Mouse (Mus musculus) stomach, embryonic 14.5 days (tissue): Measurements from ENCODE around the gene Fam160a1. TPM values are rescaled to one million over a fixed set of nuclear protein-coding genes. Genes with fewer than 3 reads are reported as not detected.

ENCODE experiments used
- ATAC-seq: fragments of 200-750 bp; cut with Nextera tagmentation; 2 replicates; pipeline ENCODE4 v1.8.0; 2017; ENCODE audit warnings: low read depth, moderate TSS enrichment; ENCODE audit not compliant: insufficient number of reproducible peaks, insufficient read depth, low FRiP score
- H3K27ac ChIP-seq: fragments of 300-500 bp; sonication (generic); 2 replicates; pipeline ENCODE4 v1.5.1; 2014; ENCODE audit warnings: mild to moderate bottlenecking, low read length, moderate library complexity, mixed read lengths
- H3K27me3 ChIP-seq: fragments of 300-500 bp; sonication (generic); 2 replicates; pipeline ENCODE4 v1.6.1; 2014; ENCODE audit warnings: low read length, control low read depth, mixed read lengths; ENCODE audit not compliant: control insufficient read depth, insufficient read depth
- H3K36me3 ChIP-seq: fragments of 300-500 bp; sonication (generic); 2 replicates; pipeline ENCODE4 v1.6.1; 2014; ENCODE audit warnings: mild to moderate bottlenecking, control low read depth, low read length, moderate library complexity, mixed read lengths; ENCODE audit not compliant: control insufficient read depth, insufficient read depth
- H3K4me1 ChIP-seq: fragments of 300-500 bp; sonication (generic); 2 replicates; pipeline ENCODE4 v1.6.1; 2014; ENCODE audit warnings: low read length, control low read depth, mixed read lengths; ENCODE audit not compliant: control insufficient read depth, insufficient read depth
- H3K4me2 ChIP-seq: fragments of 300-500 bp; sonication (generic); replicated peaks from 2 replicates; pipeline ENCODE4 v1.6.1; 2014; ENCODE audit warnings: low read depth, low read length, control low read depth
- H3K4me3 ChIP-seq: fragments of 300-500 bp; sonication (generic); 2 replicates; pipeline ENCODE4 v1.5.1; 2014; ENCODE audit warnings: low read depth, low read length, control low read depth
- H3K9ac ChIP-seq: fragments of 300-500 bp; sonication (generic); replicated peaks from 2 replicates; pipeline ENCODE4 v1.6.1; 2014; ENCODE audit warnings: low read depth, mild to moderate bottlenecking, control low read depth, low read length, moderate library complexity, mixed read lengths
- H3K9me3 ChIP-seq: fragments of 300-500 bp; sonication (generic); 2 replicates; pipeline ENCODE4 v1.6.1; 2016; ENCODE audit warnings: low read depth, low read length, control low read depth; ENCODE audit not compliant: control insufficient read depth
- WGBS: fragments of 180-500 bp; shearing (Covaris S2); extraction: QIAGEN DNeasy Blood & Tissue Kit; methylation state at CpG from one replicate; pipeline ENCODE4 v1.1.7; 2014; 5-methylcytosine and 5-hydroxymethylcytosine counted together
- polyA plus RNA-seq: library from polyadenylated mRNA; unstranded; fragments of >200 nt; fragmentation: Nextera tagmentation; extraction: Ambion mirVana; gene quantifications from 2 replicates; pipeline ENCODE4 v1.2.1, GENCODE M21; 2014

Gene Fam160a1
- polyA plus RNA-seq, 1 experiment from 2014 or later: 3.8 TPM

GRCm38 (mm10) chr3:85636716-85637447 lies 180.2 kb downstream of the Fam160a1 start:
- Histone ChIP-seq H3K27ac (no peak overlapping the region), H3K9me3 (no peaks in the 10 kb centered on the region), H3K9ac (no peak overlapping the region), H3K4me2 (no peak overlapping the region), H3K4me3 (no peak overlapping the region), H3K27me3 (no peaks in the 10 kb centered on the region), H3K36me3 (no peaks in the 10 kb centered on the region), H3K4me1 (no peaks in the 10 kb centered on the region)
- 82% methylated on average over 5 of the region's 5 CpGs for WGBS
- ATAC-seq: no peak

- Histone ChIP-seq H3K27ac (no peak overlapping the region), H3K4me3 (no peak overlapping the region), H3K9me3 (no peaks in the 10 kb centered on the region), H3K36me3 (no peaks in the 10 kb centered on the region), H3K9ac (no peak overlapping the region), H3K4me2 (no peak overlapping the region), H3K4me1 (no peaks in the 10 kb centered on the region), H3K27me3 (no peaks in the 10 kb centered on the region)
- 77% methylated on average over 2 of the region's 2 CpGs for WGBS
- ATAC-seq: no peak
Observed at GRCm38 (mm10) chr3:85635591-85635990, 181.5 kb downstream of the Fam160a1 start.

DNA sequence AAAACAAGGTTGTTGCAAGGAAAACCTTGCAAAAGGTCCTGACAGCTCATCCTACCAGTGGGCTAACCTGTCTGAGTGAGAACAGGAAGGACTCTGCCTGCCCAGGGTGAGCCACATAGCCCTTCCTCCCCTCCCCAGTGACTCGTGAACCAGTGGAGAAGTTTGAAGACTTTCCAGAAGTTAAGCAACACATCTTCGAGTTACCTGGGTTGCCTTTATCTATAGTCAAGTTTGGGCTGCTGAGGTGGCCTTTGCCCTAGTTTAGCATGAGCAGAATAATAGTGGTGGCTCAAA lies 182.0 kb downstream of the Fam160a1 start:
- H3K4me3 ChIP-seq: no peak overlapping the region
- no peak for ATAC-seq
- no peaks in the 10 kb centered on the region for H3K27me3 ChIP-seq
- H3K4me1 ChIP-seq: no peaks in the 10 kb centered on the region
- H3K36me3 ChIP-seq: no peaks in the 10 kb centered on the region
- no peak overlapping the region for H3K27ac ChIP-seq
- no peak overlapping the region for H3K4me2 ChIP-seq
- no peak overlapping the region for H3K9ac ChIP-seq
- WGBS: 54% methylated on average over 2 of the region's 2 CpGs
- H3K9me3 ChIP-seq: no peaks in the 10 kb centered on the region

DNA sequence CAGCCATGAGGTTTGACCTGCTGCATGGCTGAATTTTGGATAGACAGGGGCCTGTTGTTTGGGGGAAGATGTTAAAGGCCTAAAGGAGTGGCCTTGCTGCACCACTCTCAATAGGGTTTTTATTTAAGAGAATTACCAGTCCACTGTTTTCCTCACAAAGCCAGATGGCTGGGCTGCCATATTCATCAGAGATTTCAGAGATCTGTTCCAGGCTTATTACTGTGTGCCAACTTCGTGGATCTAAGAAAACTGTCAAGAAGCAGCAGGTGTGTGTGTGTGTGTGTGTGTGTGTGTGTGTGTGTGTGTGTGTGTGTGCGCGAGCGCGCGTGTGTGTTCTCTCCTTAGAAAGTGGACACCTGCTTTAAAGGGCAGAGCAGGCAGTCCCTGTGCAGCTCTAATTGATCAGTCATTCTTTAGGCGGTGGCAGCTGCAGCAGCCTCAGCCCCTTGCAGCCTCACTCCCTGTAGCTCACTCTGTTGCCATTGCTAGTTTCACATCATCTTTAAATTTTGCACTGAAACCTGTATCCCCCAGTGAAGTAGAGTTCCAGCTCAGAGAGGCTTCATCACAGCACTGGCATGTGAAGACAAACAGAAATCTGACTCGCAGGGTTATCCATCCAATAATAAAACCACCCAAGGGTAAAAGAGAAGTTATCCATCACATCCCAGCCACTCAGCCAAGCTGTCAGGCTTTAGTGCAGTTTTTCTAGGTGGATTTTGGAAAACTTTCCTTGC lies 182.5 kb downstream of the Fam160a1 start:
- H3K9me3 ChIP-seq: no peaks in the 10 kb centered on the region
- H3K27me3 ChIP-seq: no peaks in the 10 kb centered on the region
- no peak overlapping the region for H3K9ac ChIP-seq
- no peak overlapping the region for H3K4me2 ChIP-seq
- H3K4me1 ChIP-seq: no peaks in the 10 kb centered on the region
- H3K36me3 ChIP-seq: no peaks in the 10 kb centered on the region
- H3K27ac ChIP-seq: no peak overlapping the region
- no peak for ATAC-seq
- 75% methylated on average over 8 of the region's 8 CpGs for WGBS
- H3K4me3 ChIP-seq: no peak overlapping the region

DNA sequence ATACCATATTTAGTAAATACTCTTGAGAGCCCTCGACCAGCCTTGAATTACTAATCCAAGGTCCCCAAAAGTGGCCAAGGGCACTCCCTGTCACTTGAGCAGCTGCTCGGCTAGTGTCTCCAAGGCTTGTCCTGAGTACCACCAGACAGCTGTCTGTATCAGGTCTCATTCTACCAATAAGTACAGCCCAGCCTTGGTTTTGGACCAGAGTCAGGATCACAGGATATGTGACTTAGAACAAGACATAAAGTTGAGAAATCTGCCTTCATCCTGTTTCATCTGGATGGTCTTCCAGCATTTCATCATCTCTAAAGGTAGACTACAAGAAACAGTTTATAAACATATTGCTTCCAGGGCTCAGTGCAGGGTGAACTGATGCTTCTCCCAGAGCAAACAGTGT lies 183.4 kb downstream of the Fam160a1 start:
- ATAC-seq: no peak
- H3K4me3 ChIP-seq: no peak overlapping the region
- H3K4me2 ChIP-seq: no peak overlapping the region
- no peaks in the 10 kb centered on the region for H3K36me3 ChIP-seq
- H3K9me3 ChIP-seq: no peaks in the 10 kb centered on the region
- WGBS: 93% methylated on average over 2 of the region's 2 CpGs
- H3K4me1 ChIP-seq: no peaks in the 10 kb centered on the region
- H3K27ac ChIP-seq: no peak overlapping the region
- no peaks in the 10 kb centered on the region for H3K27me3 ChIP-seq
- H3K9ac ChIP-seq: no peak overlapping the region

DNA sequence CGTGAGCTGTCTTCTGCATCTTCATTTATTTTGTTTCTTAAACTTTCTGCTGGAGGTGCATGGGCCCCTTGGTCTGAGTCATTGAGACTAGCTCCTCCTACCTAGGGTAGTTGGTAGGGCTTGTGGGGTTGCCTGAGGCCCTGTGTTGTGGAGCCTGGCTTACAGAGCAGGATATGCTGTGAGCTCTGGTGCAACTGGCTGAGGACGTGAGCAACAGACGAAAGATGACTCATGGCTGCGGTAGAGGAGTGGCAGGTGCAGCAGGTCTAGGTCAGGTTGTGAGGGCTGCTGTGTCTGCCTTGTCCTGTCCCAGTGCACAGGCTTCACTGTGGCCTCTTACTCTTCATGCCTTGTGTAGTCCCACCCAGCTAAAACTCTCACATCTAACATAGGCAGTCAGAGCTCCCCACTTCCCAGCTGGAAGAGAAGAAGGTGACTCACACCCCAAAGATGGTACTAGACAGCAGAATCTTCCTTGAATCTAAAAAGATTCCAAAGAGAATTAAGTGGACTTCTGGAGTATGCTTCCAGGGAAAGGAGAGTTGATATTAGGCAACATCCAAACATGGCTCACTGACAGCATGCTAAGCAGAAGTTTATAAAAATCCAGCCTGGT lies 187.1 kb downstream of the Fam160a1 start:
- no peaks in the 10 kb centered on the region for H3K4me1 ChIP-seq
- WGBS: 90% methylated on average over 4 of the region's 4 CpGs
- H3K4me3 ChIP-seq: no peak overlapping the region
- no peaks in the 10 kb centered on the region for H3K36me3 ChIP-seq
- H3K27ac ChIP-seq: no peak overlapping the region
- no peak for ATAC-seq
- H3K27me3 ChIP-seq: no peaks in the 10 kb centered on the region
- no peak overlapping the region for H3K9ac ChIP-seq
- no peaks in the 10 kb centered on the region for H3K9me3 ChIP-seq
- H3K4me2 ChIP-seq: no peak overlapping the region

DNA sequence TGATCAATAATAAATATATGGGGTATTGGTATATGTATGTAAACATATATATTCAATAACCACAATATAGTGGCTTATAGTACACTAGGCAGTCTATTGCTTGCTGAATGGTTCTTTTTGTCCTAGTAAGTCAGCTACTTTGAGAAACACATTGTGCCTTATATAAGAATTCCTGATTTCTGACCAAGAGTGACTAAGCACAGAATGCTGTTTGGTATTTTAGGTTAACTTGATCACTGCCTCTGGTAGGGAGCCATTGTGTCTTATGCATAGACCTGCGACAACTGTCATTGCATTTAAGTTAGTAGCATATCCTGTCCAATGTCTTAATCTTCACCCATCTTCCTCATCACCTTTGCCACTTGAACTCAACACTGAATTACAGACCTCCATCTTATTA lies 197.3 kb downstream of the Fam160a1 start:
- Histone ChIP-seq H3K9me3 (no peaks in the 10 kb centered on the region), H3K36me3 (peaks cover 7% of the 10 kb centered on the region), H3K9ac (no peak overlapping the region), H3K27ac (no peak overlapping the region), H3K27me3 (no peaks in the 10 kb centered on the region), H3K4me1 (no peaks in the 10 kb centered on the region), H3K4me3 (no peak overlapping the region), H3K4me2 (no peak overlapping the region)
- ATAC-seq: no peak
- 97% methylated on average over 1 of the region's 1 CpGs for WGBS

DNA sequence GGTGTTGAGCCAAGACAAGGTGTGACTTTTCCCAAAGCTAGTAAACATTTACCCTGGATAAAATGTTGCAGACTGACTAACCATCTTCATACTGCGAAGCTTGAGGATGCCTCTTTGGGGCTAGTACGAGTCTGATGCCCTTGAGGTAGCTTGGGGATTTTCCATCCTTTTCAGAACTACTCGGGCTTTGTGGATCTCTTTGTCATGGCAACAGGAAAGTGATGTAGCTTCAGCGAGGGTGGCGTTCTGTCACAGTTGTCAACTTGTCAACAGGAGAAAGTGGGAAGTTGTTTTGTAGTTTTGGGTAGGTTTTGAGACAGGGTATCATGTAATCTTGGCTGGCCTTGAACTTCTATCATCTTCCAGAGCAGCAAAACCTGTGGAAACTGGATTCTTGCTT lies 197.7 kb downstream of the Fam160a1 start:
- no peak overlapping the region for H3K9ac ChIP-seq
- no peak overlapping the region for H3K27ac ChIP-seq
- no peaks in the 10 kb centered on the region for H3K27me3 ChIP-seq
- no peaks in the 10 kb centered on the region for H3K9me3 ChIP-seq
- H3K4me2 ChIP-seq: no peak overlapping the region
- 92% methylated on average over 5 of the region's 5 CpGs for WGBS
- H3K4me1 ChIP-seq: no peaks in the 10 kb centered on the region
- H3K36me3 ChIP-seq: peaks cover 7% of the 10 kb centered on the region
- no peak for ATAC-seq
- H3K4me3 ChIP-seq: no peak overlapping the region
